Mouse (Mus musculus) natural killer cell, adult 2 months (primary cell): Measurements from ENCODE around the gene Vmn2r41.
"Not testable (repeated sequence)": the region's sequence is repeated elsewhere in the genome, so short reads cannot be mapped to it uniquely, and the experiment has no call there.

Experiments used
- DNase-seq, 2 experiments: peaks; one replicate each; pipeline ENCODE4 v3.0.0; 2022; ENCODE audit warnings: low spot score in 2 of 2

Vmn2r41 gene

GRCm38 (mm10) chr7:8161554-8161953 is at the start of gene Vmn2r41:
Vmn2r41 (minus strand) TSS chr7:8161654.
- DNase-seq = not testable (repeated sequence)

GRCm38 (mm10) chr7:8200220-8200619 is 38.8 kb upstream of the Vmn2r41 start, which contains the start of gene Vmn2r42:
Vmn2r42 (minus strand) TSS chr7:8200320.
- not testable (repeated sequence) for DNase-seq

GRCm38 (mm10) chr7:8092871-8093270 is 68.6 kb downstream of the Vmn2r41 start:
- DNase-seq = peak; percentile 1 to 16
